Mouse (Mus musculus) lung, embryonic 15.5 days (tissue): ENCODE measurements around the gene Cycs. TPM values are rescaled to one million over a fixed set of nuclear protein-coding genes. Genes with fewer than 3 reads are reported as not detected.

ENCODE experiments used
- ATAC-seq: fragments of 200-750 bp; cut with Nextera tagmentation; 2 replicates; pipeline ENCODE4 v1.8.0; 2017; ENCODE audit warnings: moderate number of reproducible peaks, borderline replicate concordance; ENCODE audit not compliant: low FRiP score, low TSS enrichment; ENCODE audit errors: extremely low read depth
- H3K27ac ChIP-seq: fragments of 300-500 bp; sonication (generic); 2 replicates; pipeline ENCODE4 v1.5.1; 2015; ENCODE audit warnings: moderate library complexity, mild to moderate bottlenecking, inconsistent platforms
- H3K27me3 ChIP-seq: fragments of 300-500 bp; sonication (generic); 2 replicates; pipeline ENCODE4 v1.6.1; 2015; ENCODE audit warnings: inconsistent platforms
- H3K36me3 ChIP-seq: fragments of 300-500 bp; sonication (generic); 2 replicates; pipeline ENCODE4 v1.6.1; 2015; ENCODE audit warnings: inconsistent platforms
- H3K4me1 ChIP-seq: fragments of 300-500 bp; sonication (generic); 2 replicates; pipeline ENCODE4 v1.6.1; 2015; ENCODE audit warnings: inconsistent platforms
- H3K4me2 ChIP-seq: fragments of 300-500 bp; sonication (generic); 2 replicates; pipeline ENCODE4 v1.6.1; 2015; ENCODE audit warnings: inconsistent platforms, mild to moderate bottlenecking, moderate library complexity
- H3K4me3 ChIP-seq: fragments of 300-500 bp; sonication (generic); 2 replicates; pipeline ENCODE4 v1.5.1; 2015; ENCODE audit warnings: mild to moderate bottlenecking, inconsistent platforms
- H3K9ac ChIP-seq: fragments of 300-500 bp; sonication (generic); 2 replicates; pipeline ENCODE4 v1.6.1; 2015; ENCODE audit warnings: inconsistent platforms
- H3K9me3 ChIP-seq: fragments of 300-500 bp; sonication (generic); 2 replicates; pipeline ENCODE4 v1.6.1; 2016; ENCODE audit warnings: inconsistent platforms
- WGBS: fragments of 180-500 bp; shearing (Covaris S2); methylation state at CpG from one replicate; pipeline ENCODE4 v1.1.7; 2015; 5-methylcytosine and 5-hydroxymethylcytosine counted together
- polyA plus RNA-seq: library from polyadenylated mRNA; unstranded; fragments of >200 nt; fragmentation: Nextera tagmentation; extraction: Ambion mirVana; gene quantifications from 2 replicates; pipeline ENCODE4 v1.2.1, GENCODE M21; 2015

The Cycs gene
- polyA plus RNA-seq: 55.5 and 59.9 TPM in 2 replicates

GRCm38 (mm10) chr6:50566141-50566996 is at the start of gene Cycs:
TSS of gene Cycs (minus strand) at chr6:50566538.
- ATAC-seq: peak; percentile 98
- Histone ChIP-seq H3K4me3 (peak within 1 kb of the TSS; percentile 67), H3K9me3 (no peaks in the 10 kb centered on the region), H3K9ac (peak within 1 kb of the TSS; percentile 79), H3K36me3 (peaks cover 9% of the 10 kb centered on the region), H3K27ac (peak within 1 kb of the TSS; percentile 83), H3K27me3 (no peaks in the 10 kb centered on the region), H3K4me1 (peaks cover 12% of the 10 kb centered on the region; the same call in 1 of the 2 replicates), H3K4me2 (peak within 1 kb of the TSS; percentile 75)
- under 1% methylated on average over 78 of the region's 78 CpGs for WGBS

DNA sequence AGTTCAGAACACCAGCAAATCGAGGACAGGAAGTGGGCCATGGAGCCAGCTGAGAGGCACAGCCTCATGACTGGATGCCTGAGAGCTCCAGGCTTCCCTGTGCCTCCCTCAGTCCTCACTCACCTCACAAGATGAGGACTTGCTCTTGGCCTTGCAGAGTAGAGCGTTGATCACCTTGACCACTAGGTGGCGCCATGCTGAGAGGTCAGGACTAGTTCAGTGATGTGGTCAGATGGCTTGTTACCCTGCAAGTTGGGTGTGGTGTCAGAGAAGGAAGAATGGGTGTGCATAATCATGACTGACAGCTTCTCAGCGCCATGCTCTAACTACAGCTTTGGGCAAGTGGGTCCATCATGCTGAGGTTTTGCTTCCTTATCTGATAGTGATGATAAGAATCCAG is 35.3 kb upstream of the Cycs start:
- H3K9me3 ChIP-seq: no peaks in the 10 kb centered on the region
- H3K27me3 ChIP-seq: no peaks in the 10 kb centered on the region
- H3K4me2 ChIP-seq: no peak overlapping the region
- no peak for ATAC-seq
- no peaks in the 10 kb centered on the region for H3K36me3 ChIP-seq
- H3K4me3 ChIP-seq: no peak overlapping the region
- 20% methylated on average over 4 of the region's 4 CpGs for WGBS
- H3K4me1 ChIP-seq: peaks cover 12% of the 10 kb centered on the region
- no peak overlapping the region for H3K9ac ChIP-seq
- H3K27ac ChIP-seq: no peak overlapping the region

DNA sequence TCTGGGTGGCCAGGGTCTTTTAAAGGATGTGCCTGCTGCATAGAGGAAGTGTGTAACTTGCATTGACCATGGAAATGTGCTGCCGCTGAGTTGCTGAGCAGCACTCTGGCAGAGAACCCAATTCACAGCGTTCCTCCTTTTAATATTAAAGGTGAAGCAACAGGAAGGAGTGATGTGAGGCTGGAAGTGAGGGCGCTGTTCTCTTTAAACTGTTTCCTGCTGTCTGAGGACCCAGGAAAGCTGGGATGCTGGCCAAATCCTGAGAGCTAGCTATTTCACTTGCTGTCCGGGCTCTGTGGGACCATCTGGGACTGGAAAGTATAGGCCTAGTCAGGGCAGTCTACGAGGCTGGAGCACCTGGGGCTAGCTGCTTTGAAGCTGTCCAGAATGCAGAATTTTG is 32.2 kb upstream of the Cycs start:
- no peaks in the 10 kb centered on the region for H3K9me3 ChIP-seq
- H3K4me2 ChIP-seq: no peak overlapping the region
- no peaks in the 10 kb centered on the region for H3K36me3 ChIP-seq
- ATAC-seq: no peak
- H3K27me3 ChIP-seq: no peaks in the 10 kb centered on the region
- H3K4me1 ChIP-seq: peaks cover 18% of the 10 kb centered on the region
- WGBS: 30% methylated on average over 5 of the region's 5 CpGs
- H3K9ac ChIP-seq: no peak overlapping the region
- H3K4me3 ChIP-seq: no peak overlapping the region
- H3K27ac ChIP-seq: no peak overlapping the region; the same call in 1 of the 2 replicates

GRCm38 (mm10) chr6:50596301-50597211 is 30.2 kb upstream of the Cycs start, which contains the start of gene 4921507P07Rik:
TSS of gene 4921507P07Rik (minus strand) at chr6:50596632.
- peak within 1 kb of the TSS; percentile 96 for H3K4me2 ChIP-seq
- H3K36me3 ChIP-seq: no peaks in the 10 kb centered on the region
- H3K27ac ChIP-seq: peak within 1 kb of the TSS; percentile 3; the same call in 1 of the 2 replicates
- H3K9ac ChIP-seq: peak within 1 kb of the TSS; percentile 54
- ATAC-seq: peak; percentile 99
- peaks cover 18% of the 10 kb centered on the region for H3K4me1 ChIP-seq
- H3K27me3 ChIP-seq: no peaks in the 10 kb centered on the region
- no peaks in the 10 kb centered on the region for H3K9me3 ChIP-seq
- H3K4me3 ChIP-seq: peak within 1 kb of the TSS; percentile 59
- WGBS: under 1% methylated on average over 62 of the region's 62 CpGs

GRCm38 (mm10) chr6:50594372-50594771 is 28.0 kb upstream of the Cycs start:
- Histone ChIP-seq H3K9ac (no peak overlapping the region), H3K9me3 (no peaks in the 10 kb centered on the region), H3K27ac (no peak overlapping the region), H3K27me3 (no peaks in the 10 kb centered on the region), H3K4me1 (peaks cover 18% of the 10 kb centered on the region), H3K4me3 (no peak overlapping the region), H3K36me3 (no peaks in the 10 kb centered on the region), H3K4me2 (no peak overlapping the region)
- WGBS: 74% methylated on average over 2 of the region's 2 CpGs
- no peak for ATAC-seq

GRCm38 (mm10) chr6:50593334-50593845 is 27.1 kb upstream of the Cycs start:
- no peak for ATAC-seq
- Histone ChIP-seq H3K9ac (no peak overlapping the region), H3K36me3 (no peaks in the 10 kb centered on the region), H3K4me3 (no peak overlapping the region), H3K27me3 (no peaks in the 10 kb centered on the region), H3K4me1 (peaks cover 12% of the 10 kb centered on the region), H3K9me3 (no peaks in the 10 kb centered on the region), H3K4me2 (no peak overlapping the region), H3K27ac (no peak overlapping the region)
- WGBS: 71% methylated on average over 10 of the region's 10 CpGs

DNA sequence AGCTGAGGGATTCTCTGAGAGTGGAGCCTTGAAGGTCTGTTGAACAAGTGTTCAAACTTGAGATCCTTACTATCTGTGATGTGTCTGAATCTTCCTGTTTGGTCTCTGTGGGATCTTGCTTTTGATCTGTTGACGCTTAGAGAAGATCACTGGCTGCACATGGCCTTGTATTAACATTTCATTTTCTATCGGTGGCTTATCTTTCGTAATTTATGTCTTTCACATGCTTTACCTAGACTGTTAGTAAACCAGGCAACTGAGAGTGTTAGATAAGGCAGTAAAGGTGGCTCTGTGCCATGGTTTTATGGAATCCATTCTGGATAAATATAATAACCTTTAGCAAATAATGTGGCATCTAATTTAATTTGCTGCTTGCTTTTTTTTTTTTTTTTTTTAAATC is 23.9 kb upstream of the Cycs start:
- 0 out of 2 replicates have a peak, but pooled peaks cover 2% of the 10 kb centered on the region for H3K4me1 ChIP-seq
- 63% methylated on average over 3 of the region's 3 CpGs for WGBS
- H3K9me3 ChIP-seq: no peaks in the 10 kb centered on the region
- no peaks in the 10 kb centered on the region for H3K27me3 ChIP-seq
- no peak overlapping the region for H3K27ac ChIP-seq
- no peak for ATAC-seq
- no peak overlapping the region for H3K4me3 ChIP-seq
- no peak overlapping the region for H3K4me2 ChIP-seq
- H3K36me3 ChIP-seq: no peaks in the 10 kb centered on the region
- H3K9ac ChIP-seq: no peak overlapping the region

DNA sequence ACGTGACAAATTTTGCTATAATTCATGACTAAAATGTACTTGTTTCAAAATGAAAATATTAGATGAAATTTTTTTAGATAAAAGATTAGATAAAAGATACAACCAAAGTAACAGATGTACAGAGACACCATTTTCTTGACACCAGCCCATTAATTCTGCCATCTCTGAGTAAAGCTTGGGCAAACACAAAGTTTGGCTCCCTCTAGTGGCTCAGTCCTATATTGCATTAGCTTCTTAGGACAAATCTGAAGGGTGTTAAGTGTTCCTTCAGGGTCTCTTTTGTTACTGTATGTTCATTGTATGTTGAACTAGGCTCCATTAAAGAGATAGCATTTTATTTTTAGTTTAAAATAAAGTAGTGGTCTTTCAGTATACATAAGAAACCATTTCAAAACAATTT is 21.9 kb upstream of the Cycs start:
- no peak for ATAC-seq
- Histone ChIP-seq H3K27me3 (no peaks in the 10 kb centered on the region), H3K9ac (no peak overlapping the region), H3K4me3 (no peak overlapping the region), H3K9me3 (no peaks in the 10 kb centered on the region), H3K27ac (no peak overlapping the region), H3K36me3 (no peaks in the 10 kb centered on the region), H3K4me2 (no peak overlapping the region), H3K4me1 (0 out of 2 replicates have a peak, but pooled peaks cover 2% of the 10 kb centered on the region)
- WGBS: 83% methylated on average over 1 of the region's 1 CpGs

- no peak overlapping the region for H3K4me2 ChIP-seq
- H3K9ac ChIP-seq: no peak overlapping the region
- H3K4me1 ChIP-seq: 0 out of 2 replicates have a peak, but pooled peaks cover 2% of the 10 kb centered on the region
- 74% methylated on average over 2 of the region's 2 CpGs for WGBS
- H3K9me3 ChIP-seq: no peaks in the 10 kb centered on the region
- H3K4me3 ChIP-seq: no peak overlapping the region
- H3K36me3 ChIP-seq: no peaks in the 10 kb centered on the region
- H3K27me3 ChIP-seq: no peaks in the 10 kb centered on the region
- no peak for ATAC-seq
- no peak overlapping the region for H3K27ac ChIP-seq
Measured at GRCm38 (mm10) chr6:50587412-50587811, 21.1 kb upstream of the Cycs start.

DNA sequence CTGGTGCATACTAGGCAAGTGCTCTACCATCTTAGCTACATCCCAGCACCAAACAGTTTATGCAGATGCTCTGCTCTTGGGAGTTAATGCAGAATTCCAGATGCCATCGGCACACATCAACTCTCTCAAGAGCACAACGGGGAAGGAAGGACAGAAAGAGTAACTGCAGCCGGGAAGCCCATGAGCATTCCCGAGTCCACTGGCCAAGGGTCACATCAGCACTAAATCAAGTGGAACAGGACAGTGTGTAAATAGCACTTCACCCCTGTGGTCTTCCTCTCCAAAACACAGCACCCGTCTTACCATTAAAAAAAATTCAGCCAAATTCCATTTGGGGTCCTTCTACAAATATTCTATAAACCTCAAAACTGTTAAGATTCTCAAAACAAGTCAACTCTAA is 20.0 kb upstream of the Cycs start:
- no peak overlapping the region for H3K27ac ChIP-seq
- no peaks in the 10 kb centered on the region for H3K36me3 ChIP-seq
- no peak overlapping the region for H3K4me2 ChIP-seq
- H3K4me3 ChIP-seq: no peak overlapping the region
- H3K4me1 ChIP-seq: 0 out of 2 replicates have a peak, but pooled peaks cover 2% of the 10 kb centered on the region
- no peak overlapping the region for H3K9ac ChIP-seq
- ATAC-seq: no peak
- 48% methylated on average over 5 of the region's 5 CpGs for WGBS
- H3K9me3 ChIP-seq: no peaks in the 10 kb centered on the region
- no peaks in the 10 kb centered on the region for H3K27me3 ChIP-seq

DNA sequence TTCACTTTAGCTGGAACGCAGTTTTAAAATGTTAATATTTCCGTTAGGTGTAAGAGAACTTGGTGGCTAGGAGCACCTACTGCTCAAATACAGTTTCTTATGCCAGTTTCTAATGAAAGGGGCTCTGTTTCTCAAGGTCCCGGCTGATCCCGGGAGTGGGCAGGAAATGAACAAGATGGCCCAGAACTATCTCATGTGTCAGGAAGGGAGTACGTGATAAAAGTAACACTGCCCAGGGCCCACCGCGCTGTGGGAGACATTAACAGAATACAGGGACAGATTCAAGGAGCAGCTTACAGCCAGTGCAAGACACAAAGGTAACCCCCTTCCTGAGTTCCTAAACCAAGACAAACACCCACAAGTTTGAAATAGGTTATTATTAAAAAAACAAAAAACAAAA is 19.4 kb upstream of the Cycs start:
- 0 out of 2 replicates have a peak, but pooled peaks cover 2% of the 10 kb centered on the region for H3K4me1 ChIP-seq
- no peaks in the 10 kb centered on the region for H3K36me3 ChIP-seq
- no peak overlapping the region for H3K27ac ChIP-seq
- H3K9ac ChIP-seq: no peak overlapping the region
- H3K9me3 ChIP-seq: no peaks in the 10 kb centered on the region
- no peak overlapping the region for H3K4me3 ChIP-seq
- no peak overlapping the region for H3K4me2 ChIP-seq
- no peaks in the 10 kb centered on the region for H3K27me3 ChIP-seq
- no peak for ATAC-seq
- 56% methylated on average over 7 of the region's 7 CpGs for WGBS
